Mouse (Mus musculus) heart, postnatal 0 days (tissue): Measurements from ENCODE around the gene Cd207.

Experiments
- CTCF ChIP-seq: IDR thresholded peaks from 2 replicates; pipeline ENCODE4 v1.5.1; 2016; ENCODE audit warnings: antibody characterized with exemption, control low read depth, low read depth
- EP300 ChIP-seq: IDR thresholded peaks from 2 replicates; pipeline ENCODE4 v1.6.1; 2016; ENCODE audit warnings: antibody characterized with exemption, low read depth

DNA sequence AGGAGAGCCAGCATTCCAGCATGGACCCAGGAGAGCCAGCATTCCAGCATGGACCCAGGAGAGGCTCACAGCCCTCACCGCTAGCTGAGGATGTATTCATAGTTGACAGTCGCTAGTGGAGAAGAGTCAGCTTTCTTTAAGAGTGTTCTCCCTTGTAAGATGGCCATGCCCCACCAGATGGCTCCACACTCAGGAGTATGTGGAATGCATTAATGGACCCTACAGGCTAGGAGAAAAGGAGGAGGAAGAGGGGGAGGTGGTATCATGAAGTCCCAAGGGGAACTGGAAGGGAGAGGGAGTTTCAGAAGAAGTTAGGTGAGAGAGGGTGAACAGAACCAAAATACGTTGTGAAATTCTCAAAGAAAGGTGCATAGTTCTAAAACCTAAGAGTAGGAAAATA, 18.1 kb upstream of the Cd207 start:
- TF ChIP-seq EP300 (no peak), CTCF (peak; percentile 41)
